Mouse (Mus musculus): ENCODE results near the gene Mex3b. TPM values are rescaled to one million over a fixed set of nuclear protein-coding genes. Genes with fewer than 3 reads are reported as not detected.

Gene Mex3b
- polyA plus RNA-seq, 1 experiment, result 7.3 TPM

GRCm38 (mm10) chr7:82866486-82867270 is 455 bp upstream of the Mex3b start:
- H3K36me3 ChIP-seq (ENCODE audit: control insufficient read depth, insufficient read depth, low read length), result peaks cover 7% of the 10 kb centered on the region
- TF ChIP-seq CTCF (IDR thresholded peaks at IDR 0.05; ENCODE audit: extremely low read depth, insufficient read depth, insufficient read length, insufficient replicate concordance) (no peak), POLR2A (IDR thresholded peaks at IDR 0.05; ENCODE audit: low read depth, low read length) (no peak; the same call in 1 of the 2 replicates)
- peaks cover 7% of the 10 kb centered on the region for H3K4me1 ChIP-seq (ENCODE audit: control insufficient read depth, insufficient read depth, insufficient read length)
- DNase-seq (ENCODE audit: low read depth in 1 of 2, low spot score in 2 of 2), result peak; percentile 82 to 90
- under 1% methylated on average over 64 of the region's 68 CpGs for WGBS
- no peaks in the 10 kb centered on the region for H3K27me3 ChIP-seq (ENCODE audit: control insufficient read depth, insufficient read depth, low read length)
- peak overlapping the region; percentile 69 for H3K4me3 ChIP-seq (ENCODE audit: extremely low read depth, insufficient read depth, insufficient read length)
- peak overlapping the region; percentile 99 for H3K27ac ChIP-seq (ENCODE audit: insufficient read depth, low read length)

- TF ChIP-seq POLR2A (IDR thresholded peaks at IDR 0.05; ENCODE audit: low read depth, low read length), result no peak
- no peak for TF ChIP-seq CTCF (IDR thresholded peaks at IDR 0.05; ENCODE audit: extremely low read depth, insufficient read depth, insufficient read length, insufficient replicate concordance)
- Histone ChIP-seq H3K27me3 (ENCODE audit: control insufficient read depth, insufficient read depth, low read length) (no peaks in the 10 kb centered on the region), H3K36me3 (ENCODE audit: control insufficient read depth, insufficient read depth, low read length) (peaks cover 7% of the 10 kb centered on the region), H3K27ac (ENCODE audit: insufficient read depth, low read length) (no peak overlapping the region), H3K4me3 (ENCODE audit: extremely low read depth, insufficient read depth, insufficient read length) (peak overlapping the region; percentile 69), H3K4me1 (ENCODE audit: control insufficient read depth, insufficient read depth, insufficient read length) (peaks cover 7% of the 10 kb centered on the region)
- WGBS, result 26% methylated on average over 56 of the region's 56 CpGs
- DNase-seq (ENCODE audit: low read depth in 1 of 2, low spot score in 2 of 2), result peak; percentile 7 to 24
Observed at GRCm38 (mm10) chr7:82868309-82869230, 1.4 kb downstream of the Mex3b start.

- peaks cover 7% of the 10 kb centered on the region for H3K4me1 ChIP-seq (ENCODE audit: control insufficient read depth, insufficient read depth, insufficient read length)
- no peak overlapping the region for H3K27ac ChIP-seq (ENCODE audit: insufficient read depth, low read length)
- DNase-seq (ENCODE audit: low read depth in 1 of 2, low spot score in 2 of 2), result peak in 1 of 2 experiments; percentile 5
- H3K27me3 ChIP-seq (ENCODE audit: control insufficient read depth, insufficient read depth, low read length), result no peaks in the 10 kb centered on the region
- peak overlapping the region; percentile 69; the same call in 1 of the 2 replicates for H3K4me3 ChIP-seq (ENCODE audit: extremely low read depth, insufficient read depth, insufficient read length)
- no peak for TF ChIP-seq POLR2A (IDR thresholded peaks at IDR 0.05; ENCODE audit: low read depth, low read length)
- TF ChIP-seq CTCF (IDR thresholded peaks at IDR 0.05; ENCODE audit: extremely low read depth, insufficient read depth, insufficient read length, insufficient replicate concordance), result no peak
- WGBS, result 95% methylated on average over 56 of the region's 56 CpGs
- H3K36me3 ChIP-seq (ENCODE audit: control insufficient read depth, insufficient read depth, low read length), result peaks cover 7% of the 10 kb centered on the region
Observed at GRCm38 (mm10) chr7:82869231-82870147, 2.4 kb downstream of the Mex3b start.

- 94% methylated on average over 18 of the region's 18 CpGs for WGBS
- TF ChIP-seq POLR2A (IDR thresholded peaks at IDR 0.05; ENCODE audit: low read depth, low read length) (no peak), CTCF (IDR thresholded peaks at IDR 0.05; ENCODE audit: extremely low read depth, insufficient read depth, insufficient read length, insufficient replicate concordance) (no peak)
- Histone ChIP-seq H3K4me3 (ENCODE audit: extremely low read depth, insufficient read depth, insufficient read length) (no peak overlapping the region), H3K27me3 (ENCODE audit: control insufficient read depth, insufficient read depth, low read length) (no peaks in the 10 kb centered on the region), H3K27ac (ENCODE audit: insufficient read depth, low read length) (no peak overlapping the region), H3K4me1 (ENCODE audit: control insufficient read depth, insufficient read depth, insufficient read length) (peaks cover 7% of the 10 kb centered on the region), H3K36me3 (ENCODE audit: control insufficient read depth, insufficient read depth, low read length) (peaks cover 7% of the 10 kb centered on the region)
- no peak for DNase-seq (ENCODE audit: low read depth in 1 of 2, low spot score in 2 of 2)
Observed at GRCm38 (mm10) chr7:82870148-82870513, 3.0 kb downstream of the Mex3b start.

- TF ChIP-seq CTCF (IDR thresholded peaks at IDR 0.05; ENCODE audit: extremely low read depth, insufficient read depth, insufficient read length, insufficient replicate concordance) (no peak), POLR2A (IDR thresholded peaks at IDR 0.05; ENCODE audit: low read depth, low read length) (no peak)
- H3K4me1 ChIP-seq (ENCODE audit: control insufficient read depth, insufficient read depth, insufficient read length), result peaks cover 7% of the 10 kb centered on the region; the same call in 1 of the 2 replicates
- peak; percentile 12 to 36 for DNase-seq (ENCODE audit: low read depth in 1 of 2, low spot score in 2 of 2)
- WGBS, result 39% methylated on average over 5 of the region's 5 CpGs
- no peaks in the 10 kb centered on the region for H3K27me3 ChIP-seq (ENCODE audit: control insufficient read depth, insufficient read depth, low read length)
- no peak overlapping the region for H3K27ac ChIP-seq (ENCODE audit: insufficient read depth, low read length)
- H3K36me3 ChIP-seq (ENCODE audit: control insufficient read depth, insufficient read depth, low read length), result no peaks in the 10 kb centered on the region
- no peak overlapping the region for H3K4me3 ChIP-seq (ENCODE audit: extremely low read depth, insufficient read depth, insufficient read length)
Observed at GRCm38 (mm10) chr7:82876551-82876950, 9.4 kb downstream of the Mex3b start.

- Histone ChIP-seq H3K27ac (ENCODE audit: insufficient read depth, low read length) (no peak overlapping the region), H3K36me3 (ENCODE audit: control insufficient read depth, insufficient read depth, low read length) (no peaks in the 10 kb centered on the region), H3K4me1 (ENCODE audit: control insufficient read depth, insufficient read depth, insufficient read length) (peaks cover 7% of the 10 kb centered on the region; the same call in 1 of the 2 replicates), H3K27me3 (ENCODE audit: control insufficient read depth, insufficient read depth, low read length) (no peaks in the 10 kb centered on the region), H3K4me3 (ENCODE audit: extremely low read depth, insufficient read depth, insufficient read length) (no peak overlapping the region)
- WGBS, result 91% methylated on average over 5 of the region's 5 CpGs
- no peak for TF ChIP-seq POLR2A (IDR thresholded peaks at IDR 0.05; ENCODE audit: low read depth, low read length)
- TF ChIP-seq CTCF (IDR thresholded peaks at IDR 0.05; ENCODE audit: extremely low read depth, insufficient read depth, insufficient read length, insufficient replicate concordance), result no peak
- no peak for DNase-seq (ENCODE audit: low read depth in 1 of 2, low spot score in 2 of 2)
Observed at GRCm38 (mm10) chr7:82880016-82880415, 12.9 kb downstream of the Mex3b start.

All from spleen, adult 2 months (tissue).